Mouse (Mus musculus) embryonic fibroblast, embryonic 13.5 days (primary cell): ENCODE measurements around the gene Cntln.

Source experiments
- CTCF ChIP-seq: IDR thresholded peaks from 2 replicates; pipeline ENCODE4 v1.5.1; 2011; ENCODE audit warnings: mild to moderate bottlenecking, control low read depth, low read length, moderate library complexity, borderline replicate concordance; ENCODE audit not compliant: insufficient read depth
- POLR2A ChIP-seq: IDR thresholded peaks from 2 replicates; pipeline ENCODE4 v1.6.1; 2011; ENCODE audit warnings: low read depth, mild to moderate bottlenecking, control low read depth, low read length, moderate library complexity

DNA sequence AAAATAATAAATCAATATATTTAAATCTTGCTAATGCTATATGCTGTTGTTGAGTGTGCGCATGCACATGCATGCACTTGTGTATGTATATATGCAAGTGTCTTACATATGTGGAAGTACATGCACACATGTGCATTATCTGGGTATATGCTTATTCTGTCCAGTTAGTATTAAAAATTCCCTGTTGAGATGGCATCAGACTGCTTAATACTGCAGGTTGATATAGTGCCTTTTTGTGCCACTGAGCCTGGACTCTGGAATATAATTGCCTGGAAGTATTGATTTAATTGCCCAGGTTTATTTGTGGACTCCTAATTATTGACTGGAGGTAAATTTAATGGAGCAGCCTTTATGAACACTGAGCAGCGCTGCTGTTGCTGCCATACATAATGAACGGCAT lies 236.2 kb downstream of the Cntln start:
- TF ChIP-seq CTCF (no peak), POLR2A (no peak)
